Comparison of ENCODE assay signal across 7 mouse cellular contexts in the genomic region with DNA sequence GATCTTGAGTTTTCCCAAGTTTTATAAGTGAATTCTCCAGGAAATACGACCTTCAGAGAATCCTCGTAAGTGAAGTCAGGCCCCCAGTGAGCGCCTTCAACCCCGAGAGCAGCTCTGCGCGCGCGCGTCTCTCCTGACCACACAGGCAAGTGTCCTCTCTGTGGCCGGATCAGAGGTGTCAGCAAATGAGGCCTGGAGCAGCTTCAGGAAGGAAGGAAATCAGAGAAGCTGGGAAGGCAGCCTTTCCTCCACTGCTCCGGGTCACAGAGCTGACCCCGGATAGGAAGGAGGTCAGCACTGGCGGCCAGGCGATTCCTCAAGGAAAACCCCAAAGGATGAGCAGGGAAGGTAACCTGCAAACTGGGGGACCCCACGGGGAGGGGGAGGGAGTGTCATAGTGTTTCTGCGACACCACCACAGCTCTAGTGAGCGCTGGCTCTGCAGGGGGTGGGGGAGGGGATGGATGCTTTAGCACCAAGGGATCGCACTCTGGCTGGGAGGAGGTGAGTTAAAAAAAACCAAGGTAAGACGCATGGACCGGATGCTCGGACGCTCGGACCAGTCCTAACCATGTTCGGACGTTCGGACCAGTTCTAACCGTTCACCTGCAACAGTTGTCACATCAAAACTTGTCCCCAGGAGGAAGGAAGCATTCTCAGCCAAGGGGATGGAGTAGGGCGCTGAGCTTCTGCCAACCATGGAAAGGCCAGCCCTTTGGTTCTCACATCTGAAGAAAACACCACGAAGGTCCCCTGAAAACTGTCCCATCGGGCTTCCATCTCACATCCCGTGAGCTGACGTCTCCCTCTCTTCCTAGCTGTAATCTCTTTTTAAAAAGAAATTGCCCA. TPM values are rescaled to one million over a fixed set of nuclear protein-coding genes. Genes with fewer than 3 reads are reported as not detected.
DNase-seq lines count a peak whose midpoint lies in the region; ATAC-seq lines count a peak whose summit lies in the region.

No protein-coding gene starts in this region.

- peak; percentile 72 for DNase-seq in embryo, embryonic 10 days (ENCODE audit: low spot score)
- no peak for DNase-seq in thymus, postnatal 10 days (ENCODE audit: low spot score in 2 of 2)
- DNase-seq in left cerebral cortex, adult 18-20 months (ENCODE audit: low spot score in 2 of 2), result no peak

- 20% methylated on average over 32 of the region's 32 CpGs for WGBS in forebrain, embryonic 13.5 days
- 14% methylated on average over 32 of the region's 32 CpGs for WGBS in kidney, embryonic 15.5 days
- 18% methylated on average over 32 of the region's 32 CpGs for WGBS in midbrain, embryonic 12.5 days

- ATAC-seq in forebrain, embryonic 13.5 days, result no peak
- ATAC-seq in kidney, embryonic 15.5 days (replicated peaks; ENCODE audit: low FRiP score), result peak; percentile 74; the same call in 1 of the 2 replicates
- ATAC-seq in midbrain, embryonic 12.5 days (ENCODE audit: low FRiP score, low read depth), result no peak
- no peak for ATAC-seq in megakaryocyte progenitor cell, adult 5-6 weeks (replicated peaks; ENCODE audit: poor library complexity)

- peaks cover 6% of the 10 kb centered on the region; the same call in 1 of the 2 replicates for H3K4me1 ChIP-seq in forebrain, embryonic 13.5 days
- peaks cover 45% of the 10 kb centered on the region for H3K4me1 ChIP-seq in kidney, embryonic 15.5 days
- H3K4me1 ChIP-seq in midbrain, embryonic 12.5 days, result peaks cover 5% of the 10 kb centered on the region; the same call in 1 of the 2 replicates

- H3K36me3 ChIP-seq in forebrain, embryonic 13.5 days (ENCODE audit: poor library complexity, severe bottlenecking), result no peaks in the 10 kb centered on the region
- peaks cover 11% of the 10 kb centered on the region for H3K36me3 ChIP-seq in kidney, embryonic 15.5 days
- no peaks in the 10 kb centered on the region for H3K36me3 ChIP-seq in midbrain, embryonic 12.5 days

- H3K9ac ChIP-seq in forebrain, embryonic 13.5 days, result no peak overlapping the region
- H3K9ac ChIP-seq in kidney, embryonic 15.5 days, result peak overlapping the region; percentile 33; the same call in 1 of the 2 replicates
- no peak overlapping the region for H3K9ac ChIP-seq in midbrain, embryonic 12.5 days (replicated peaks)

- no peak overlapping the region for H3K27ac ChIP-seq in forebrain, embryonic 13.5 days
- peak overlapping the region; percentile 49 for H3K27ac ChIP-seq in kidney, embryonic 15.5 days
- no peak overlapping the region for H3K27ac ChIP-seq in midbrain, embryonic 12.5 days (replicated peaks)

- H3K4me2 ChIP-seq in forebrain, embryonic 13.5 days, result peak overlapping the region; percentile 29
- H3K4me2 ChIP-seq in kidney, embryonic 15.5 days, result peak overlapping the region; percentile 57
- H3K4me2 ChIP-seq in midbrain, embryonic 12.5 days (replicated peaks), result peak overlapping the region; percentile 21; the same call in 1 of the 2 replicates

- no peaks in the 10 kb centered on the region; the same call in 1 of the 2 replicates for H3K27me3 ChIP-seq in forebrain, embryonic 13.5 days
- no peaks in the 10 kb centered on the region for H3K27me3 ChIP-seq in kidney, embryonic 15.5 days
- peaks cover 11% of the 10 kb centered on the region; the same call in 1 of the 2 replicates for H3K27me3 ChIP-seq in midbrain, embryonic 12.5 days

- no peak overlapping the region for H3K4me3 ChIP-seq in forebrain, embryonic 13.5 days
- H3K4me3 ChIP-seq in kidney, embryonic 15.5 days (replicated peaks), result peak overlapping the region; percentile 19
- no peak overlapping the region for H3K4me3 ChIP-seq in midbrain, embryonic 12.5 days

- 0 out of 2 replicates have a peak, but pooled peaks cover 4% of the 10 kb centered on the region for H3K9me3 ChIP-seq in forebrain, embryonic 13.5 days (replicated peaks)
- H3K9me3 ChIP-seq in kidney, embryonic 15.5 days (replicated peaks), result no peaks in the 10 kb centered on the region
- H3K9me3 ChIP-seq in midbrain, embryonic 12.5 days, result no peaks in the 10 kb centered on the region

RNA-seq across cellular contexts. Expression of a gene that starts 19.3 kb away (rescaled TPM):
- polyA plus RNA-seq in forebrain, embryonic 13.5 days (2015; fragmentation: Nextera tagmentation; extraction: Ambion mirVana), result 11.6 and 12.4 TPM in 2 replicates
- polyA plus RNA-seq in kidney, embryonic 15.5 days (2015; fragmentation: Nextera tagmentation; extraction: Ambion mirVana), result 23.7 and 24.4 TPM in 2 replicates
- 16.6 and 17.1 TPM in 2 replicates for polyA plus RNA-seq in midbrain, embryonic 12.5 days (2016; fragmentation: Nextera tagmentation; extraction: Ambion mirVana)
- 10 to 100 TPM; 14.3 TPM for total RNA-seq in left cerebral cortex, adult 18-20 months (2021)
- total RNA-seq in megakaryocyte progenitor cell, adult 5-6 weeks (2015), result 7.4 and 7.7 TPM in 2 replicates
- 7.7 and 14.6 TPM in 2 replicates for total RNA-seq in megakaryocyte progenitor cell, adult 5-6 weeks (2017)
